ENCODE assay signal across 10 mouse cellular contexts in genomic region chr2:68407179-68407950, GRCm38 (mm10).
DNase-seq lines count a peak whose midpoint lies in the region; ATAC-seq and TF ChIP-seq lines count a peak whose summit lies in the region.
"Had no signal": no experiment of that assay in that cellular context is flagged by ENCODE, and none has a peak within 500 bp of the region (broad histone marks: within the 10 kb centered on the region; RNA-seq: fewer than 3 reads in every experiment).

No protein-coding gene starts in this region.

- H3K9me3 ChIP-seq in heart, embryonic 16.5 days (replicated peaks; ENCODE audit: control insufficient read depth, low read length) = no peaks in the 10 kb centered on the region
- no peaks in the 10 kb centered on the region for H3K9me3 ChIP-seq in midbrain, embryonic 10.5 days (replicated peaks)
- no peaks in the 10 kb centered on the region for H3K9me3 ChIP-seq in midbrain, embryonic 16.5 days (replicated peaks; ENCODE audit: control insufficient read depth, low read length, poor library complexity, severe bottlenecking)

- H3K4me1 ChIP-seq in heart, embryonic 16.5 days (ENCODE audit: control insufficient read depth, insufficient read depth, low read length) = peaks cover 67% of the 10 kb centered on the region
- H3K4me1 ChIP-seq in midbrain, embryonic 10.5 days = peaks cover 83% of the 10 kb centered on the region
- peaks cover 23% of the 10 kb centered on the region for H3K4me1 ChIP-seq in midbrain, embryonic 16.5 days (ENCODE audit: control insufficient read depth, insufficient read depth, low read length)

- peak overlapping the region; percentile 68 for H3K27ac ChIP-seq in heart, embryonic 16.5 days (ENCODE audit: low read length)
- peak overlapping the region; percentile 78 for H3K27ac ChIP-seq in midbrain, embryonic 10.5 days (replicated peaks)
- no peak overlapping the region for H3K27ac ChIP-seq in midbrain, embryonic 16.5 days (ENCODE audit: low read length)

- 65% methylated on average over 12 of the region's 12 CpGs for WGBS in heart, embryonic 16.5 days
- WGBS in midbrain, embryonic 10.5 days = 44% methylated on average over 12 of the region's 12 CpGs
- WGBS in midbrain, embryonic 16.5 days = 33% methylated on average over 12 of the region's 12 CpGs

- H3ac ChIP-seq in myocyte (ENCODE audit: control insufficient read depth, insufficient read length) = no peak overlapping the region

- intact Hi-C loops in heart, postnatal 36 days (cut with DNase I) = no loop called here
- intact Hi-C loops in left cerebral cortex, postnatal 25 days (cut with DNase I) = no loop called here

- H3K27me3 ChIP-seq in heart, embryonic 16.5 days (ENCODE audit: control insufficient read depth, insufficient read depth, low read length) = no peaks in the 10 kb centered on the region
- H3K27me3 ChIP-seq in midbrain, embryonic 10.5 days (ENCODE audit: low read depth, poor library complexity, severe bottlenecking) = no peaks in the 10 kb centered on the region
- no peaks in the 10 kb centered on the region for H3K27me3 ChIP-seq in midbrain, embryonic 16.5 days (ENCODE audit: control insufficient read depth, insufficient read depth, low read depth, low read length)
- no peaks in the 10 kb centered on the region for H3K27me3 ChIP-seq in myocyte (ENCODE audit: control insufficient read depth, insufficient read depth, insufficient read length)

- H3K4me3 ChIP-seq in heart, embryonic 16.5 days (ENCODE audit: low read length) = no peak overlapping the region
- no peak overlapping the region for H3K4me3 ChIP-seq in midbrain, embryonic 10.5 days
- no peak overlapping the region for H3K4me3 ChIP-seq in midbrain, embryonic 16.5 days (ENCODE audit: low read depth, low read length)
- no peak overlapping the region for H3K4me3 ChIP-seq in myocyte

- peak overlapping the region; percentile 22 for H3K9ac ChIP-seq in heart, embryonic 16.5 days (ENCODE audit: low read length)
- no peak overlapping the region for H3K9ac ChIP-seq in midbrain, embryonic 16.5 days (ENCODE audit: low read depth, low read length)

- no peak for DNase-seq in heart, postnatal 36 days
- peak; percentile 50 for DNase-seq in midbrain, embryonic 10.5 days (ENCODE audit: low spot score)
- DNase-seq in embryo, embryonic 9.5 days (ENCODE audit: extremely low spot score) = peak; percentile 51
- DNase-seq in left cerebral cortex, postnatal 25 days (ENCODE audit: low spot score in 2 of 2) = no peak
- no peak for DNase-seq in layer of hippocampus, postnatal 36 days
- DNase-seq: cerebellum, postnatal 36 days; spleen, adult 18-20 months had no signal

- no peak for TF ChIP-seq POLR2A in myocyte (IDR thresholded peaks at IDR 0.05; ENCODE audit: insufficient read length, low read depth)

- H3K36me3 ChIP-seq in heart, embryonic 16.5 days (ENCODE audit: control insufficient read depth, insufficient read depth) = no peaks in the 10 kb centered on the region
- H3K36me3 ChIP-seq in midbrain, embryonic 10.5 days = 0 out of 2 replicates have a peak, but pooled peaks cover 4% of the 10 kb centered on the region
- no peaks in the 10 kb centered on the region for H3K36me3 ChIP-seq in midbrain, embryonic 16.5 days (ENCODE audit: control insufficient read depth, insufficient read depth, low read length)
- no peaks in the 10 kb centered on the region for H3K36me3 ChIP-seq in myocyte (ENCODE audit: control insufficient read depth, insufficient read depth)

- H3K4me2 ChIP-seq in heart, embryonic 16.5 days (ENCODE audit: low read depth, low read length) = no peak overlapping the region
- no peak overlapping the region for H3K4me2 ChIP-seq in midbrain, embryonic 16.5 days (ENCODE audit: low read length)
- no peak overlapping the region for H3K4me2 ChIP-seq in myocyte (ENCODE audit: low read depth)

- ATAC-seq in heart, embryonic 16.5 days (replicated peaks; ENCODE audit: extremely low read depth, insufficient read depth, low FRiP score) = no peak
- no peak for ATAC-seq in midbrain, embryonic 16.5 days

- no peaks in the 10 kb centered on the region for H3K79me2 ChIP-seq in myocyte (ENCODE audit: control insufficient read depth, insufficient read depth)

TF ChIP-seq in myocyte, 11 proteins besides CTCF, POLR2A, EP300 and RAD21:
- TF ChIP-seq SRF (IDR thresholded peaks at IDR 0.05; ENCODE audit: control insufficient read depth, insufficient read length, low read depth) = no peak
- no peak for TF ChIP-seq REST (IDR thresholded peaks at IDR 0.05; ENCODE audit: insufficient read depth, insufficient read length)
- no peak for TF ChIP-seq MYOG (IDR thresholded peaks at IDR 0.05; ENCODE audit: control insufficient read depth in 1 of 3, insufficient read depth in 1 of 3, insufficient read length in 2 of 3, low read depth in 2 of 3)
- TF ChIP-seq USF1 (IDR thresholded peaks at IDR 0.05; ENCODE audit: low read depth) = no peak
- peak; percentile 45; the same call in 1 of the 2 replicates for TF ChIP-seq CEBPB (IDR thresholded peaks at IDR 0.05; ENCODE audit: insufficient read depth, poor library complexity, severe bottlenecking)

Comparison
In these comparisons a context has a peak if more than half of its experiments do, and no peak if none do; other contexts are left out.
1. DNase-seq: peak in midbrain, embryonic 10.5 days (single experiment) and embryo, embryonic 9.5 days (single experiment); none in heart, postnatal 36 days (0 of 2), left cerebral cortex, postnatal 25 days (0 of 2) and layer of hippocampus, postnatal 36 days (0 of 2).